ENCODE assay signal across 8 mouse cellular contexts in the genomic region with DNA sequence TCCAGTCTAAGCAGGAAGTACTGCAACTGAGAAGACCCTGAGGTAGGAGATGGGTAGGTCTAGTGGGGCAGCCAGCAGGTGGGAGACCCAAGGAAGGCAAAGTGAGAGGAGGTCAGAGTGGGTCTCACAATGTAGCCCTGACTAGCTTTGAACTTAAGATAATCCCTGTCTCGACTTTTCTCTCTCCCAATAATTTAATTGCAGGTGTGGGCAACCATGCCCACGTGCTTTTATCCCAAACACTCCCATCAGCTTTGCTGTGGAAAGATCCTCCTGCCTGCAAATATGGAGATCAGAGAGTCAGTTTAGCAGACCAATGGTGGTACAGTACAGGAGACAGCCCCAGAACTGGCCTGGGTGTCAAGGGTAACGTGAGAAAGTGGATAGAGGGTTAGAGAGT. TPM values are rescaled to one million over a fixed set of nuclear protein-coding genes. Genes with fewer than 3 reads are reported as not detected.
DNase-seq lines count a peak whose midpoint lies in the region; ATAC-seq and TF ChIP-seq lines count a peak whose summit lies in the region.

No protein-coding gene starts in this region.

- 67% methylated on average over 3 of the region's 3 CpGs for WGBS in cerebellum, adult 2 months
- 85% methylated on average over 3 of the region's 3 CpGs for whole genome bisulfite sequencing in kidney, embryonic 15.5 days
- WGBS in embryonic facial prominence, embryonic 10.5 days = 76% methylated on average over 3 of the region's 3 CpGs
- WGBS in liver, postnatal 0 days (ENCODE audit: insufficient replicate concordance) = 78% methylated on average over 3 of the region's 3 CpGs

- TF ChIP-seq POLR2A in cerebellum, adult 2 months (IDR thresholded peaks at IDR 0.05; ENCODE audit: borderline replicate concordance, insufficient read depth, low read length) = no peak

- peak in 1 of 2 experiments; percentile 15 for DNase-seq in cerebellum, adult 2 months
- DNase-seq in cerebellum, postnatal 14 days = no peak
- no peak for DNase-seq in kidney, postnatal 4 days
- no peak for DNase-seq in embryonic facial prominence, embryonic 10.5 days (ENCODE audit: low spot score)
- DNase-seq in liver, postnatal 0 days = no peak
- DNase-seq in urinary bladder, postnatal 25 days (ENCODE audit: low spot score) = no peak
- DNase-seq in thymus, postnatal 36 days = no peak

- H3K36me3 ChIP-seq in kidney, embryonic 15.5 days = peaks cover 43% of the 10 kb centered on the region
- peaks cover 49% of the 10 kb centered on the region for H3K36me3 ChIP-seq in embryonic facial prominence, embryonic 10.5 days (replicated peaks)
- peaks cover 40% of the 10 kb centered on the region for H3K36me3 ChIP-seq in liver, postnatal 0 days (replicated peaks; ENCODE audit: insufficient read depth, low read length)

- peak overlapping the region; percentile 11 for H3K4me3 ChIP-seq in cerebellum, adult 2 months (replicated peaks; ENCODE audit: insufficient read depth, low read depth, low read length)
- H3K4me3 ChIP-seq in kidney, embryonic 15.5 days (replicated peaks) = peak overlapping the region; percentile 95; the same call in 1 of the 2 replicates
- peak overlapping the region; percentile 88 for H3K4me3 ChIP-seq in embryonic facial prominence, embryonic 10.5 days
- peak overlapping the region; percentile 71 for H3K4me3 ChIP-seq in liver, postnatal 0 days (ENCODE audit: low read depth, low read length)

- no peak for TF ChIP-seq EP300 in liver, postnatal 0 days (IDR thresholded peaks at IDR 0.05; ENCODE audit: low read depth)

- TF ChIP-seq CTCF in cerebellum, adult 2 months (IDR thresholded peaks at IDR 0.05; ENCODE audit: borderline replicate concordance, insufficient read depth, low read depth, low read length) = no peak
- TF ChIP-seq CTCF in liver, postnatal 0 days (IDR thresholded peaks at IDR 0.05; ENCODE audit: low read depth) = no peak

- no peaks in the 10 kb centered on the region for H3K27me3 ChIP-seq in cerebellum, adult 2 months (ENCODE audit: control insufficient read depth, insufficient read depth, low read length)
- no peaks in the 10 kb centered on the region for H3K27me3 ChIP-seq in kidney, embryonic 15.5 days
- no peaks in the 10 kb centered on the region for H3K27me3 ChIP-seq in embryonic facial prominence, embryonic 10.5 days (replicated peaks; ENCODE audit: low read depth, poor library complexity, severe bottlenecking)
- no peaks in the 10 kb centered on the region for H3K27me3 ChIP-seq in liver, postnatal 0 days (ENCODE audit: insufficient read depth, low read length)

- H3K4me1 ChIP-seq in cerebellum, adult 2 months (ENCODE audit: control insufficient read depth, insufficient read depth, low read length) = peaks cover 44% of the 10 kb centered on the region
- H3K4me1 ChIP-seq in kidney, embryonic 15.5 days = peaks cover 19% of the 10 kb centered on the region
- H3K4me1 ChIP-seq in embryonic facial prominence, embryonic 10.5 days = peaks cover 30% of the 10 kb centered on the region
- peaks cover 31% of the 10 kb centered on the region for H3K4me1 ChIP-seq in liver, postnatal 0 days (ENCODE audit: insufficient read depth)

- ATAC-seq in kidney, embryonic 15.5 days (replicated peaks; ENCODE audit: low FRiP score) = no peak
- no peak for ATAC-seq in liver, postnatal 0 days

- peak overlapping the region; percentile 82 for H3K4me2 ChIP-seq in kidney, embryonic 15.5 days
- peak overlapping the region; percentile 99 for H3K4me2 ChIP-seq in liver, postnatal 0 days (ENCODE audit: low read depth, low read length)

- 0 out of 2 replicates have a peak overlapping the region, but pooled peaks have one; percentile 20 for H3K27ac ChIP-seq in cerebellum, adult 2 months (ENCODE audit: insufficient read depth, low read length)
- H3K27ac ChIP-seq in kidney, embryonic 15.5 days = no peak overlapping the region
- no peak overlapping the region for H3K27ac ChIP-seq in embryonic facial prominence, embryonic 10.5 days (replicated peaks)
- H3K27ac ChIP-seq in liver, postnatal 0 days (ENCODE audit: low read depth) = no peak overlapping the region

- no peak overlapping the region for H3K9ac ChIP-seq in kidney, embryonic 15.5 days
- H3K9ac ChIP-seq in liver, postnatal 0 days (replicated peaks) = 0 out of 2 replicates have a peak overlapping the region, but pooled peaks have one; percentile 85

- no peaks in the 10 kb centered on the region for H3K9me3 ChIP-seq in kidney, embryonic 15.5 days (replicated peaks)
- no peaks in the 10 kb centered on the region for H3K9me3 ChIP-seq in embryonic facial prominence, embryonic 10.5 days
- no peaks in the 10 kb centered on the region for H3K9me3 ChIP-seq in liver, postnatal 0 days (ENCODE audit: low read length)

RNA-seq across cellular contexts. Expression of a gene that starts 1.6 kb away (rescaled TPM):
- polyA plus RNA-seq in cerebellum, adult 2 months (2012; rRNA removed) = 116 TPM in 2 replicates
- polyA plus RNA-seq in kidney, embryonic 15.5 days (2015; fragmentation: Nextera tagmentation; extraction: Ambion mirVana) = 32.4 and 35.4 TPM in 2 replicates
- 25.2 and 26.4 TPM in 2 replicates for polyA plus RNA-seq in embryonic facial prominence, embryonic 10.5 days (2016; fragmentation: Nextera tagmentation; extraction: Ambion mirVana)
- polyA plus RNA-seq in liver, postnatal 0 days (2015; fragmentation: Nextera tagmentation; extraction: Ambion mirVana) = 36.2 and 39.1 TPM in 2 replicates

RNA-seq across cellular contexts. Expression of a gene that starts 34.6 kb away (rescaled TPM):
- 538 and 541 TPM in 2 replicates for polyA plus RNA-seq in cerebellum, adult 2 months (2012; rRNA removed)
- 43.2 and 55.0 TPM in 2 replicates for polyA plus RNA-seq in kidney, embryonic 15.5 days (2015; fragmentation: Nextera tagmentation; extraction: Ambion mirVana)
- polyA plus RNA-seq in embryonic facial prominence, embryonic 10.5 days (2016; fragmentation: Nextera tagmentation; extraction: Ambion mirVana) = 52.1 and 56.3 TPM in 2 replicates
- polyA plus RNA-seq in liver, postnatal 0 days (2015; fragmentation: Nextera tagmentation; extraction: Ambion mirVana) = 1.1 and 1.3 TPM in 2 replicates

RNA-seq across cellular contexts. Expression of a gene that starts 58.4 kb away (rescaled TPM):
- 7.5 and 9.8 TPM in 2 replicates for polyA plus RNA-seq in cerebellum, adult 2 months (2012; rRNA removed)
- 145 and 158 TPM in 2 replicates for polyA plus RNA-seq in kidney, embryonic 15.5 days (2015; fragmentation: Nextera tagmentation; extraction: Ambion mirVana)
- polyA plus RNA-seq in embryonic facial prominence, embryonic 10.5 days (2016; fragmentation: Nextera tagmentation; extraction: Ambion mirVana) = 262 and 280 TPM in 2 replicates
- 42.1 and 53.6 TPM in 2 replicates for polyA plus RNA-seq in liver, postnatal 0 days (2015; fragmentation: Nextera tagmentation; extraction: Ambion mirVana)

Comparison
In these comparisons a context has a peak if more than half of its experiments do, and no peak if none do; other contexts are left out.
1. H3K4me3 ChIP-seq: peak in every context shown above with its lines; median percentile 95 in kidney, embryonic 15.5 days; 88 in embryonic facial prominence, embryonic 10.5 days; 71 in liver, postnatal 0 days; 11 in cerebellum, adult 2 months.
2. RNA of a gene that starts 34.6 kb away (polyA plus RNA-seq): 538 to 541 TPM in cerebellum, adult 2 months, 52.1 to 56.3 TPM in embryonic facial prominence, embryonic 10.5 days and 43.2 to 55.0 TPM in kidney, embryonic 15.5 days; 1.1 to 1.3 TPM in liver, postnatal 0 days; every median in the first group is over 10 times any median in the second.